Mouse (Mus musculus) forebrain, postnatal 0 days (tissue): ENCODE data around the gene C130073F10Rik. TPM values are rescaled to one million over a fixed set of nuclear protein-coding genes. Genes with fewer than 3 reads are reported as not detected.
"Not testable (repeated sequence)": the region's sequence is repeated elsewhere in the genome, so short reads cannot be mapped to it uniquely, and the experiment has no call there.

ENCODE experiments used
- ATAC-seq: fragments of 200-750 bp; cut with Nextera tagmentation; 2 replicates; pipeline ENCODE4 v1.8.0; 2017; ENCODE audit warnings: mild to moderate bottlenecking, moderate library complexity
- DNase-seq: peaks from one replicate; pipeline ENCODE4 v3.0.0-alpha.2; 2015
- H3K27ac ChIP-seq: fragments of 300-500 bp; sonication (generic); 2 replicates; pipeline ENCODE4 v1.5.1; 2014; ENCODE audit warnings: low read depth, mild to moderate bottlenecking, antibody characterized with exemption, low read length, moderate library complexity, mixed read lengths
- H3K27me3 ChIP-seq: fragments of 300-500 bp; sonication (generic); 2 replicates; pipeline ENCODE4 v1.6.1; 2014; ENCODE audit warnings: mild to moderate bottlenecking, low read length, mixed read lengths; ENCODE audit not compliant: insufficient read depth
- H3K36me3 ChIP-seq: fragments of 300-500 bp; sonication (generic); 2 replicates; pipeline ENCODE4 v1.6.1; 2014; ENCODE audit warnings: mild to moderate bottlenecking, moderate library complexity; ENCODE audit not compliant: insufficient read depth
- H3K4me1 ChIP-seq: fragments of 300-500 bp; sonication (generic); 2 replicates; pipeline ENCODE4 v1.6.1; 2014; ENCODE audit warnings: antibody characterized with exemption; ENCODE audit not compliant: insufficient read depth
- H3K4me2 ChIP-seq: fragments of 300-500 bp; sonication (generic); 2 replicates; pipeline ENCODE4 v1.6.1; 2014; ENCODE audit warnings: low read depth, mild to moderate bottlenecking, moderate library complexity
- H3K4me3 ChIP-seq: fragments of 300-500 bp; sonication (generic); 2 replicates; pipeline ENCODE4 v1.5.1; 2014; ENCODE audit warnings: low read depth, low read length, mixed read lengths
- H3K9ac ChIP-seq: fragments of 300-500 bp; sonication (generic); 2 replicates; pipeline ENCODE4 v1.6.1; 2014; ENCODE audit warnings: mild to moderate bottlenecking
- H3K9me3 ChIP-seq: fragments of 300-500 bp; sonication (generic); 2 replicates; pipeline ENCODE4 v1.6.1; 2016; ENCODE audit warnings: low read length
- CTCF ChIP-seq: sonication (generic); IDR thresholded peaks from 2 replicates; pipeline ENCODE4 v1.5.1; 2016; ENCODE audit warnings: antibody characterized with exemption, control low read depth, low read depth
- WGBS: fragments of 180-500 bp; shearing (Covaris S2); extraction: QIAGEN DNeasy Blood & Tissue Kit; methylation state at CpG from one replicate; pipeline ENCODE4 v1.1.7; 2014; 5-methylcytosine and 5-hydroxymethylcytosine counted together
- polyA plus RNA-seq: library from polyadenylated mRNA; unstranded; fragments of >200 nt; fragmentation: Nextera tagmentation; extraction: Ambion mirVana; gene quantifications from 2 replicates; pipeline ENCODE4 v1.2.1, GENCODE M21; 2015
- total RNA-seq: library from RNA; depleted of rRNA; stranded (reverse); fragments of >200 nt; gene quantifications from 2 replicates; pipeline ENCODE4 v1.2.3, GENCODE M21; 2014; rRNA removed

Gene C130073F10Rik
- total and polyA plus RNA-seq, 2 experiments from 2014 or later = not detected

- Histone ChIP-seq H3K36me3 (no peaks in the 10 kb centered on the region), H3K4me1 (no peaks in the 10 kb centered on the region), H3K9me3 (no peaks in the 10 kb centered on the region), H3K27ac (no peak overlapping the region), H3K27me3 (no peaks in the 10 kb centered on the region), H3K9ac (no peak overlapping the region), H3K4me3 (no peak overlapping the region), H3K4me2 (no peak overlapping the region)
- ATAC-seq (no peak), DNase-seq (no peak)
- WGBS = 93% methylated on average over 6 of the region's 6 CpGs
- no peak for TF ChIP-seq CTCF
These were observed 31.3 kb downstream of the C130073F10Rik start for GRCm38 (mm10) chr4:101862289-101862688.

- DNase-seq (peak; percentile 42), ATAC-seq (peak; percentile 78)
- Histone ChIP-seq H3K4me2 (no peak overlapping the region), H3K27me3 (no peaks in the 10 kb centered on the region), H3K4me3 (no peak overlapping the region), H3K9ac (no peak overlapping the region), H3K27ac (no peak overlapping the region), H3K9me3 (no peaks in the 10 kb centered on the region), H3K36me3 (no peaks in the 10 kb centered on the region), H3K4me1 (no peaks in the 10 kb centered on the region)
- 48% methylated on average over 6 of the region's 6 CpGs for WGBS
- TF ChIP-seq CTCF = peak; percentile 70
These were observed 32.7 kb downstream of the C130073F10Rik start for GRCm38 (mm10) chr4:101860873-101861272.

- WGBS = 63% methylated on average over 2 of the region's 2 CpGs
- TF ChIP-seq CTCF = 0 out of 2 replicates have a peak, but pooled peaks have one; percentile 9
- no peaks in the 10 kb centered on the region for H3K9me3 ChIP-seq
These were observed 42.7 kb downstream of the C130073F10Rik start for GRCm38 (mm10) chr4:101850908-101851307.

GRCm38 (mm10) chr4:101843923-101844322, 49.7 kb downstream of the C130073F10Rik start, which contains the start of gene B020004J07Rik:
B020004J07Rik (minus strand) TSS chr4:101844023.
- not testable (repeated sequence) for DNase-seq, H3K4me3 ChIP-seq, H3K9ac ChIP-seq, H3K9me3 ChIP-seq, H3K4me1 ChIP-seq, H3K36me3 ChIP-seq, ATAC-seq, H3K27ac ChIP-seq, H3K4me2 ChIP-seq, H3K27me3 ChIP-seq
- WGBS = 94% methylated on average over 4 of the region's 4 CpGs

More at GRCm38 (mm10) chr4:101850908-101851307, 42.7 kb downstream of the C130073F10Rik start:
- Histone ChIP-seq H3K4me3 (no peak overlapping the region), H3K4me2 (no peak overlapping the region), H3K27ac (no peak overlapping the region), H3K36me3 (no peaks in the 10 kb centered on the region), H3K9ac (no peak overlapping the region), H3K27me3 (no peaks in the 10 kb centered on the region), H3K4me1 (no peaks in the 10 kb centered on the region)
- no peak for DNase-seq
- ATAC-seq = no peak

Other genes with a start within 250 kb of the C130073F10Rik start
- gene Leprot, start 246.1 kb downstream of the C130073F10Rik start, total RNA-seq = 74.8 and 78.8 TPM in 2 replicates
- gene Leprot, start 246.1 kb downstream of the C130073F10Rik start, polyA plus RNA-seq = 89.0 and 98.3 TPM in 2 replicates
- gene Lepr, start 176.4 kb downstream of the C130073F10Rik start, total RNA-seq = 5.2 and 6.9 TPM in 2 replicates
- 2.8 and 3.8 TPM in 2 replicates for gene Lepr, start 176.4 kb downstream of the C130073F10Rik start, polyA plus RNA-seq
- not detected in 2 replicates for gene B020004J07Rik, start 49.8 kb downstream of the C130073F10Rik start, total RNA-seq
- gene B020004J07Rik, start 49.8 kb downstream of the C130073F10Rik start, polyA plus RNA-seq = not detected in 2 replicates
- not detected in 2 replicates for gene Gm12800, start 15.3 kb upstream of the C130073F10Rik start, total RNA-seq
- gene Gm12800, start 15.3 kb upstream of the C130073F10Rik start, polyA plus RNA-seq = not detected in 2 replicates
- gene Gm12794, start 46.6 kb upstream of the C130073F10Rik start, total RNA-seq = not detected in 2 replicates
- not detected in 2 replicates for gene Gm12794, start 46.6 kb upstream of the C130073F10Rik start, polyA plus RNA-seq
- not detected in 2 replicates for gene Gm12790, start 87.3 kb upstream of the C130073F10Rik start, total RNA-seq
- not detected in 2 replicates for gene Gm12790, start 87.3 kb upstream of the C130073F10Rik start, polyA plus RNA-seq
- gene Gm12789, start 92.8 kb upstream of the C130073F10Rik start, total RNA-seq = not detected in 2 replicates
- gene Gm12789, start 92.8 kb upstream of the C130073F10Rik start, polyA plus RNA-seq = not detected in 2 replicates
- gene Pde4b, start 193.8 kb upstream of the C130073F10Rik start, total RNA-seq = 62.9 and 76.2 TPM in 2 replicates
- gene Pde4b, start 193.8 kb upstream of the C130073F10Rik start, polyA plus RNA-seq = 37.7 and 49.7 TPM in 2 replicates